Mouse (Mus musculus): ENCODE measurements around the gene Srgap2. TPM values are rescaled to one million over a fixed set of nuclear protein-coding genes. Genes with fewer than 3 reads are reported as not detected.
"Not testable (repeated sequence)": the region's sequence is repeated elsewhere in the genome, so short reads cannot be mapped to it uniquely, and the experiment has no call there.

Srgap2 gene
- total RNA-seq, 2 experiments from 2014 or later: 8.4 to 13.2 TPM

DNA sequence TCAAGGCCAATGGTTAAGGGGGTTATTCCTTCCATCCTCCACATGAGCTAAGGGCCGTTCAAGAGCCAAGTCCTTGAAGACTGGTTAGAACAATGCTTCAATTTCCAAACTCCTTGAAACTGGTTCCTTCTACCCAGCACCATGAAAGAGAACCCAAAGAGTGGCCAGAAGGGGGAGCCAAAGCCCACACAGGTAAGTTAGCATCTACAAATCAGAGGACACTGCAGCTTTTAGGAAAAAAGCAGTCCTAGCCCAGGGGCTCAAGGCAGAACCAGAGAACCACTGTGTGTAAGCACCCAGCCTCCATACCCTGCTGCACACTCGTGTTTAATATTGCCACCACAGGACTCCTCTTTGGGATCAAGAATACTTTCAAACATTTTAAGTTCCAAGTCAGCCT is 236.5 kb downstream of the Srgap2 start:
- DNase-seq (ENCODE audit: low spot score): peak; percentile 54

DNA sequence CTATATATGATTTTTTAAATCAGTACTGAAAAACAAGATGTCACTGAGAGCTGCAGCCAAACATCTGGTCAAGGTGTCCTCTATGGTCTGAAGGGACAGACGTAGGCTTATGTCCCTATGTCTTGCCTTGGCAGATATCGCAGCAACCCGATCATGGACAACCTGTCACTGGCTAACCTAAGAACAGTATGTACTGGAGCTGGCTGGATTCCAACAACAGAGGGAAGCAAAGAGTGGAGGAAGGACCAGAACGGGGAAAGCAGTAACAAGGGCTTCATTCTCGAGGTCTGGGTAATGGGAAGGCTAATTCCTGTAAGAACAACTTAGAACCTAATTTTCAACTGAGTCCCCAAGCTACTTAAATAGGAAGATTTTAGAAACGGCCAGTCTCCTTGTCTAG is 238.2 kb downstream of the Srgap2 start:
- no peak for DNase-seq (ENCODE audit: low spot score)

DNA sequence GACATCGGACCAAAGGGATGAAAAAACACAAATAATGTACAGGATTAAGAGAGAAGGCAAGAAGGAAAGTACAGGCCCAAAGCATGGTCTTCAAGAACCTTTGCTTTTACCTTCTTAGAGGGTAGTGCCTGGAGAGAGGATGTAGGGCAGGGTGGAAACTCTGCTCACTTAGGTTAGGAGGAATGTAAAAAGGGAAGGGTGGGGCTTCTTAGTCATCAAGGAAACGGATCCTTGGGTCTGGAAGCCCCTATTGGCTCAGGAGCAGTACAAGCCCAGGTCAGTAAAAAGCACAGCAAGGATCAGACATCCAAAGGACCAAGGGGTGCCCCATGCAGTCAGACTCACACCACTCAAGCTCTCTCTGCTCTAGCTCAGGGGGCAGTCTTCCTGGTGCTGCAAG is 239.9 kb downstream of the Srgap2 start:
- DNase-seq (ENCODE audit: low spot score): no peak

DNA sequence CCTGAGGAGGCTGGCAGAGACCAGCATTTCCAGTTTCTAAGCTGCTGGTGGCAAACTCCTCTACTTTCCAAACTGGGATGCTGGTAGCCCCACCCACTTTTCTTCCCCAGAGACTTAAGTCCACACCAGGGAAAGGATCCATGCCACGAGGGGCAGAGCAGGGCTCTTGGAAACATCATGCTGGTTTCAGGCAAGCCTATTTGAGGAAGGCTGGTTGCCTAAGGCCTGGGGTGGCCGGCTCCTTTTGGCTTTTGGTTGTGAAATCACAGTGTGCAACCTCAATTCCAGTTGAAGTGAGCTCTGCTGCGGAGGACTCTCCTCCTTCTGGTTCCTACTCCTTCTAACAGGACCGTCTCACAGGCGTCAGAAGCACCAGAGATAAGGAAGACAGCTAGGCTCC is 240.3 kb downstream of the Srgap2 start:
- DNase-seq (ENCODE audit: low spot score): no peak

DNA sequence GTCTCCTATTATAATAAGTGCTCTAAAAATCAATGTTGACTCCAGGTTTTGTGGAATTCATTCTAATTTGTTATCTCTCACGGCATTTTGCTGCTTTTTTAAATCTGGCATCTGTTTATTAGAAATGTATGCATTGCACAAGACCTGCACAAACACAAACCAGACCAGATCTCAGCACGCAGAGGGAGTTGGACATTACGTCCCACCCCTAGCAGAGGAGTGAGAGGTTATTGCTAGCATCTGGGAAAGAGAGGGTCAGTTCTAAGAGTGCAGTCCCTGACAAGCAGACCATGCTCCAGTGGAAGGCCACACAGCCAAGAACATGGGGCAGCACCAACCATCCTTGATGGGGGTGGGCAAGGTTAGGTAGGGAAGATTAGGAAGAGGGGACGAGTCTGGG is 242.5 kb downstream of the Srgap2 start:
- DNase-seq (ENCODE audit: low spot score): no peak

DNA sequence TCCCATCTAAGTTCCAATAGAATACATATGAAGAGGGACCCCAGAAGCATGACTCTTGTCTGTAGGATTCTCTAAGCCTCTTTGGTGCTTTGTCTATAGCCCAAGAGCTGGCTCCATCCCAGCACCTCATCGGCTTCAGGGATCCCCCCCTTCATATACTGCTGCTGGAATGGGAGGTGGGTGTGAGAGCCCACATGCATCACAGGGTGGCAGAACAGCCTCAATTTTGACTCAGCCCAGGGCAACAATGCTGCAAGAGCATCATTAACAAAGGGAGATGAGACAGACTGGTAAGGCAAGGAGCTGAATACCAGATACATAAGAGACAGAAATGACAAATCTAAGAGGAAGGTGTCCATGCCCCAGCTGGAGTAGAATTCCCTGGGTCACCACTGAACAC is 243.0 kb downstream of the Srgap2 start:
- no peak for DNase-seq (ENCODE audit: low spot score)

DNA sequence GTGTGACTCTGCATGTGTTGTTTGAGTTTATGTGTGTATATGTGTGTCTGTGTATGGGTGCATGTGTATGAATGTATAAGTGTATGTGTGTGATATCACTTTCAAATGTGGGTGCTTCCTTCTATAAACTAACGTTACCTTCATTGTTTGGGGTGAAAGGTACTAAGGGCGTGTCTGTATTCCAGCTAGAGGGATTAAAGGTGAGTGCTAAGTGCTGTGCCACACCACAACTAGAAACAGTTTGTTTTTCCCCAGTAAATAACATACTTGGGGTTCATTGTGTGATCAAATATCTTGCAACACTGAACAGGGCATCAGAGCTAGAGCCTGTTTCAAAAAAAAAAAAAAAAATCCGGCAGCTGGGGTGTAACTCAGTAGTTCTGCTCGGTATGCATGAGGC is 245.4 kb downstream of the Srgap2 start:
- no peak for DNase-seq (ENCODE audit: low spot score)

DNA sequence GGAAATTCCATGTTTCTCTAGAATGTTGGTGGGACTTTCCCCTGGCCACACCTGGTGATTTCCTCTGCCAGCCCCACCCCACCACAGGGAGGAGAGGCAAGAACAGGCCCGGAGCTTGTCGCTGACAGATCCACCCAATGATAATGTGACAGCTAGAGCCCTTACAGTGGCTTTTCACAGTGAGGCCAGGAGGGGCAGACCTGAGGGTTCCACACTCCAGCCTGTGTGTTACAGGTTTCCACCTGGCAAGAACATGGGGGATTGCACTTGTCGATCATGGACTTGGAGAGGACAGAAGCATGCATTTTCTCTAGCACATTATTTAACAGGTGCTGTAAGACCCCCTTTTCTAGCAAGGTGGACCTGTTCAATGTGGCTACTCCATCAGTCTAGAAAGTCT is 246.9 kb downstream of the Srgap2 start:
- no peak for DNase-seq (ENCODE audit: low spot score)

DNA sequence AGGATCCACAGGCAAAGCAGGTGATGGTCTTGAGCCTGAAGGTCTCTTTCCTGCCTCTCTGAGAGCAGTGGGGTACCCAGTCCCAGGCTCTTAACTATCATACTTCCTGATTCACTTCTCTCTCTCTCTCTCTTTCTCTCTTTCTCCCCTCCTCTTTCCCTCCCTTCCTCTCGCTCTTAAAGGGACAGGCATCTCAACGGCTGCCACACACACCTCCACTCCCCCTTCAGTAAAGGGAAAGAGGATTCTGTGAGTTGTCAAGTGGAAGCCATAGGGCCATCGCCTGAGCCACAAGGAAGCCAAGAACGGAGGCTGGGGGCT is 247.7 kb downstream of the Srgap2 start, which contains the start of gene Ikbke:
Ikbke (minus strand) TSS at position 151 of the 321 bp plus-strand sequence.
- no peak for DNase-seq (ENCODE audit: low spot score)

DNA sequence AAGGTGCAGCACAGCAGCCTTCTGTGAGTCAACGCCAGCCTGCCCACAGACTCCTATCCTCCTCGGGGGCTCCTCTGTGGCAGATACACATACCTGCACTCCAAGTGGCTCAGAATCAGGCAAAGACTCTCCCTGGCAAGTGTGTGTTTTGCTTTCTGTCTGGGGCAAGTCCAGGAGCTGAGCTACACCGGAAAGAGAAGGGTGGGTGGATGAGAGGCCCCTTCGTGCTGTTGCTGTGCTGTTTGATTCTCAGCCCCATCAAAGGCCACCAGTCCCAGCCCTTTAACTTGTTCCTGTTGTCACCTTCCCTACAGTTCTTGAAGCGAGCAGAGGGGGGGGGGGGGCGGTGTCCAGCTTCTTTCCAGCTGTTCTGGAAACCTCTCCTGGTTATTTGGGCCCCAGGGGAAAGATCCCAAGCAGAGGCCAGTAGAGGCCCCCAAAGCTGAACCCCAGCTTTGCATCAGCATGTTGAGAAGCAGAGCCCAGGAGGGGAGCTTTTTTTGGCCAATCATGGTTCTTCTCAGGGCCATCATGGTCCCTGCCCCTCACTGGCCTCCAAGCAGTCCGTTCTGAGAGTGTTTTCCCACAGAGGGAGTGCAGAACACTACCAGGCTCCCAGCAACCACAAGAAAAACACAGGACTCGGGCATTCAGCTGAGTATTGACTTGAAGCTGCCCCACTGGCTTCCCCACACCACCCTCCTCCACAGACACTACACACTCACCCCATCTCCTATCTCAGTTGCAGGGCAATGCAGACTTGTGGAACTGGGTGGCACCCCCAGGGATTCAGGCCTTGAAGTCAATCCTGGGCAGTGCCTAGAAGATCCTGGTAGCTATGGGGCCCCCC is 248.3 kb downstream of the Srgap2 start:
- DNase-seq (ENCODE audit: low spot score): no peak

DNA sequence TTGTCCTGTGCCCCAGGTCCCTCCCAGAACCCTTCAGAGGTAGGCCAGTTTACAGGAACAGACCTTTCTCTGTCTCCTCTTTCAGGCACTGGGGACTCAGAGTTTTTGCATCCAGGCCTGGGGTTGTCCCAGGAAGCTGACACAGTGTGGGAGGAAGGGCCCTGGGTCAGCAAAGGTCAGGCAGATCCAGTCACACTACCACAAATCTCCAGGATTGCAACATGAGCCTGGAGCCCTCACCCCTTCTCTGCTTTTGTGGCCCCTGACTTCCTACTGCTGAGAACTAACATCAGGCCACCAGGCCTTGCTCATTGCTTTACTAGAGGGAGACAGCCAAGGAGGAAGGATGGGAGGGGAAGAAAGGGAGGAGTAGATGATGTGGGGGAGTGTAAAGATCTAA is 250.3 kb downstream of the Srgap2 start:
- DNase-seq (ENCODE audit: low spot score): no peak

DNA sequence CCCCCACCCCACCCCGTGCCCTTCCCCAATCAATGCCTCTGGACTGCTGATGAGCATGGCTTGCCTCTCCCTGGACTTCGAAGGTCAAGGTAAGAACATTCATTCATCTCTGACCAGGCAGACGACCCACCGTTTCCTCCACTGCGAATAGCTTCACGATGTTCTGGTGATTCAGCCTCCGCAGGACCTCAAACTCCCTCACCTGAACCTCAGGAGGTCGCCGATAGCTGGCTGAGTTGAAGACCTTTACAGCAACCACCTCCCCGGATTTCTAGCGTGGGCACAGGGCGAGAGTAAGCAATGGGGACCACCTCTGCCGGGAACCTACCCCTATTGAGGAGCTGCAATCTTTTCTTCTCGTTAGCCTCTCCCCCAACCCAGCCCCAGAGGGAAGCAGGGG is 251.6 kb downstream of the Srgap2 start:
- DNase-seq (ENCODE audit: low spot score): no peak

DNA sequence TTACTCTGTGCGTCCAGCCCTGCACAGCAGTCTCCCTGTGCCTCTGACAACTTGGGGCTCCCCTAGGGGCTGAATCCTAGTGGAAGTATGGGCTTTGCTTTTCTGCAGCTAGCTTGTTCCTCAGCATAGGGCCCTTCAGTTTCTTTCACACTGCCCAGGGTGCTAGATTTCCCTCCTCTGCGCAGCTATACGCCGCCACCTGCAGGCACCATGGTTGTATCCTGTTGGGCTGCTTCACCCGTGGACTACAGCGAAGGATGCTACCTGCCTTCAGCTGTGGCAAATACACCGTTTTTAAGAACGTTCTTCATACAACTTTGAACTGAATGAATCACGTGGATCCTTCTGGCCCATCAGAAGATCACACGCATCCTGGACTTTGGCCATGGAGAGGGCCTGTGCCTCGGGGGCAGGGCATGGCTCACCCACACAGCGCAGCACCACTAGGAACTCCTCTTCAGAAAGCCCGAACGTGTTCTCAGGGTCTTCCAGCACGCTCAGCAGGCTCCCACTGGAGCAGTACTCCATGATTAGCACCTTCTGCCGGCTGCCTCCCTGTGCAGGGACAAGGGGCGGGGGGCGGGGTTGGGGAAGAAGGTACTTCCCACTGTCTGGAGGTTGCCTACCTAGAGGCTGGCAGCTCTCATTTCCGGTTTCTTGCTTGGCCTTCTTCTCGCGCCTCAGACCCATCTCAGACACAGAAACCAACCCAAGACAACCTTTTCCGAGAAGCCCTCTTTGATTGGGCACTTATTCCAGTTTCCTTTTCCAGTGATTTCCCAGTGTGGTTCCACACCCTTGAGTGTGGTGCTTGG is 252.2 kb downstream of the Srgap2 start:
- no peak for DNase-seq (ENCODE audit: low spot score)

DNA sequence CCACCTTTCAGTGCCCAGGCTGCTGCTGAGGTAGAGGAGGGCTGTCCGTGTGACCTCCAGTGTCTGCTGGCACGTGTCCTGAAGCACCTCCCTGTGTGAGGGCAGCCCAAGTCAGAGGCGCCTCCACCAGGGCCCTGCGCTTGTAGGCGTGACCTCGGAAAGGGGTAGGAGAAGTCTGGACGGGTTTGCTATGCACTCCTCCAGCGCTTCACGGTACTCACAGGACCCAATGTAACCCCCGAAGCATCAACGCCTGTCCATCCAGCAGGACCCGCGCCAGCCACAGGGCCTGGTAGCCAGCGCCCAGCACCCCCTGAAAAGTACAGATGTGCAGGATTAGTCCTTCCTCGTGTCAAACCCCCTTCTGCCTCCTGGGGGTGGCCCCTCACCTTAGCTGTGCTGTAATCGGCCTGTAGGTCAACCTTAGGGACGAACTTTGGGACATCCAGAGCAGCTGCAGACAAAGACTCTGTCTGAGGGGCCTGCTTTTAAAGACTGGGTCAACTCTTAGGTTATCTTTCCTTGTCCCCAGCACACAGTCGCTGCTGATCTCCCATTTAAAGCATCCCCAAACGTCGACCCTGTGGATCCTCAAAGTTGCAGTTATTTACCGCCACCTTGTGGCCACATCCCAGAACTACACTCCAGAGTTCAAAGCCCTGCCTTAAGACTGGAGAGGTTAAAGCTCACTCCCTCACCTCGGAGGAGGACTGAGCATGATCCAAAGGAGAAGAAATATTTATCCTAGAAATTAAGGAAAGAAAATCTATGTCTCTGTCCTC is 257.2 kb downstream of the Srgap2 start:
- peak; percentile 71 for DNase-seq (ENCODE audit: low spot score)

DNA sequence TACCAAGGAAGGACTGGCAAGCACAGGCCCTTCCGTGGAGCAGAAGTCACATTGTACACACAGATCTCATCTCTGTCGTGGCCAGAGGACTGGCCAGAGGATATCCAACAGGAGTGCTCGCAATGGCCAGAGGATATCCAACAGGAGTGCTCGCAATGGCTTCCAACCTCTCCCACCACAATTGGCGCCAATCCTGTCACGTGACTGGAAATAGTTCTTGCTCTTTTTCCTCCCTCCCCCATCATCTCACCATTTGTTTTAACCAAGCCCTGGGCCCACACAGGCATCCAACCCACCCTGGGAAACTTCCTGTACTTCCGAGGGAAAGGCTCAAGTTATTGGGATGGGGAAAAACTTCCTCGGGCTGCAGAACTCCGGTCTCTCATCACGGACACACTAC is 258.4 kb downstream of the Srgap2 start:
- DNase-seq (ENCODE audit: low spot score): no peak

DNA sequence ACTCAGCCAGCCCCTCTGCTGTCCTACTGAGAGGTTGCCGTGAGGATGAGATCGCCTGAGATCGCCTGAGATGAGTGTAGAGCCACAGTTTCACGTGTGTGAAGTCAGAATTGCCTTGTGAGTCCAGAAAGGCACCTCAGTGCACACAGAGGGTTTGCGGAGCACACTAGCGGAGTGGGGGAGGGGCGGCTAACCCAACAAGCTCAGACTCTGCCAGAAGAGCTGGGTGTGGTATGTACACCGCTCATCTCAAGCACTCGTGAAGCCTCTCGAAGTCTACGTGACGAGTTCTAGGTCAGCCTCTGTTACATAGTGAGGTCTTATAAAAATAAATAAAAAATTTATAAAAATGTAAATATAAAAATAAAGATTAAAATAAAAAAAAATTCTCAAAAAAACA is 263.2 kb downstream of the Srgap2 start:
- DNase-seq (ENCODE audit: low spot score): no peak

DNA sequence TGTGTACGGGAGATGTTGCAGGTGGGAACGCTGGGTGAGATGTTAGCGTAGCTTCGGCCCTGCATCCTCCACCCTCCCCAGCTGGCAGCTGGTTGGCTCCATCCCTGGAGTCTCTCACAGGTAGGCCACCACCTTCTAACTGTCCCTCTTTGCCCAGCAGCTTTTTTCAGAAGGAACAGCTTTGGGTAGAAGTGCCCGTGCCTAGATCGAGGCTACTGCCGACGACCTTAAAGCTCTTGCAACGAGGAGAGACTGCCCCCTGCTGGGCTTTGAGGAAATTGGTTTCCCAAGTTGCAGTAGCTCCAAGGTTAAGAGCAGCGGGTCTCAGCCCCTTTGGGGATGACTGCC is 266.9 kb downstream of the Srgap2 start:
- DNase-seq (ENCODE audit: low spot score): peak; percentile 71

DNA sequence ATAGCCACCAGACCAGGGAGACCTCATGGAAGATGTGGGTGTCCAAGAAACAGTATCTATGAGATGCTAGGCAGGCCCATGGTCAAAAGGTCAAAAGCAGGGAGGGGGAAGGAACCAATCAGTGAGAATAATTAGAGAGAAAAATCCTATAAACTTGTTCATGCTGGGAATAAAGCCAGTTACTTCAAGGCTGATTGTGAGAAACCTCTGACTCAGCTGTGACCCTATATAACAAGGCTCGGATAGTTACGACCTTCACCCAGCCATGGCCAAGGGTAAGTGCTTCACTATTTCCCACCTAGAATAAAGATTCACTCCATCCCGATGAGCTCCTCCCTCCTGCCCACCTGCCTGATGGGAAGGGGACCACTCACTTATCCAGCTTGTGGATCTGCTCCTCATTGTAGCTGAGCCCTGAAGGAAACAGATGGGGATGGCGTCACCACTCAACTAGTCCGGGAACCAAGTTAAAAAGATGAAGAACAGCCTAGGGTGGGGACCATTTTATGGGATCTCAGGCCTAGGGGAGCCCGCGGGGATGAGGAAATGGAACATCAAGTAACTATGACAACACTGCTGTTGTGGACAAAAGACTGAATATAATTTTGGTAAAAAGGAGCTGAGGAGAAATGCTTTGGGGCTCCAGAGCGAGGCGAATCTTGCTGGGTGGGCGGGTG is 267.4 kb downstream of the Srgap2 start:
- peak; percentile 36 for DNase-seq (ENCODE audit: low spot score)

DNA sequence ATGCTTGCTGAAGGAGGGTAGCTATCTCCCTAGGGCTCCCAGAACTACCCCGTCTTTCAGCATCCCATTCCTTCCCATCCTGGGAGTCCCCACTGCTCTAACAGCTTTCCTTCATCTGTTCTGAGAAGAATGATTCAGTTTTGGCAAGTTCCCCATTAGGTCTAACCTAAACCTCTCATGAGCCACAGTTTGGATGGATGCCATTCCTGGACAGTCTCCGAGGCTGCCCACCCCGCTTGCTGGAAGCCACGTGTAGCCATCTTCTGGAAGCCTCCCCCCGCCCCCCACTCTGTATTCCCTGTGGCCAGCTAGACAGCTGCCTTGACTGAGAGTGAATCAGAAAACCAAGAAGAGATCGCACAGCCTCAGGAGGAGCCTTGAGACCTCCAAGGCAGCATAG is 269.9 kb downstream of the Srgap2 start:
- no peak for DNase-seq (ENCODE audit: low spot score)

DNA sequence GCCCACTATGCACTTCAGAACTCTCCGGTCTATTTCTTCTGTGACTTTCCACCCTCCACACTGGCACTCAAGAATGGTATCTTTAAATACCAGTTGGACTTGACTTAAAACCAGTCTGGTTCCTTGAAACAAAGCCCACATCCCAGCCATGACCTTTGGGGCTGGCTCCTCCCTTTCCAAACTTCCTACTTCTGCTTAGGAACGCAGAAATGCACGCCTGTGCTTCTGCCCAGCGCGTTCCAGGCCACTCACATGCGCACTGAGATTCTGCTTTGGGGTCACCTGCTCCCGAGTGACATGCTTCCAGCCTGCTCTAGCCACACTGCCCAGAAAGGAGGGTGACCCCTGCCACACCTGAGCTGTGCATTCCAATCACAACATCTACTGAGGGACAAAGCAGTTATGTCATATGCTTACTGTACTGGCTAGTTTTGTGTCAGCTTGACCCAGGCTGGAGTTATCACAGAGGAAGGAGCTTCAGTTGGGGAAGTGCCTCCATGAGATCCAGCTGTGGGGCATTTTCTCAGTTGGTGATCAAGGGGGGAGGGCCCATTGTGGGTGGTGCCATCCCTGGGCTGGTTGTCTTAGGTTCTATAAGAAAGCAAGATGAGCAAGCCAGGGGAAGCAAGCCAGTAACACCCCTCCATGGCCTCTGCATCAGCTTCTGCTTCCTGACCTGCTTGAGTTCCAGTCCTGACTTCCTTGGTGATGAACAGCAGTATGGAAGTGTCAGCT is 274.5 kb downstream of the Srgap2 start:
- not testable (repeated sequence) for DNase-seq (ENCODE audit: low spot score)

Data from gastrocnemius, adult 18-20 months (tissue).